Mouse (Mus musculus): Measurements from ENCODE around the gene Rras2. TPM values are rescaled to one million over a fixed set of nuclear protein-coding genes. Genes with fewer than 3 reads are reported as not detected.

Rras2 gene
- not detected in 2 replicates for polyA plus RNA-seq (2012)

DNA sequence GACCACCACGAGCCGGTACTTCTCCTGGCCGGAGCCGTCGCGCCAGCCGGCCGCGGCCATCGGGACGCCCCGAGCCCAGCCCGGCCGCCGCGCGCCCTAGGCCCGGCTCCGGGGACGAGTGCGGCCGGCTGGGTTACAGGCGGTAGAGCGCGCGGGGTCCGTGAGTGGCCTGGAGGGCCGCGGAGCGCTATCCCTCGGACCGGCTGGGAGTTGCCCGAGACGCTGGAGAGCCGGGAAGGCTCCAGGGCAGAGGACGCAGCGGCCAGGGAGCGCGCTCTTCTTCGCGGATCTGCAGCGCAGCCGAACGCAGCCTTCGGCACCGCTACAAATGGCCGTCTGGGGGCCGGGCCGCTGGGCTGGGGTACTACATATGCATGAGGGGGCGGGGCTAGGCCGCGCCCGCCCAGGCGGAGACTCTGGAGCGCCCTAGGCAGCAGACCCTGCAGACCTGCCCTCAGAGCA is at the start of gene Rras2:
Gene Rras2, minus strand, starts transcription at position 338 of the 462 bp plus-strand sequence.
- no peak for TF ChIP-seq GATA1 (IDR thresholded peaks at IDR 0.05; ENCODE audit: low read length)

DNA sequence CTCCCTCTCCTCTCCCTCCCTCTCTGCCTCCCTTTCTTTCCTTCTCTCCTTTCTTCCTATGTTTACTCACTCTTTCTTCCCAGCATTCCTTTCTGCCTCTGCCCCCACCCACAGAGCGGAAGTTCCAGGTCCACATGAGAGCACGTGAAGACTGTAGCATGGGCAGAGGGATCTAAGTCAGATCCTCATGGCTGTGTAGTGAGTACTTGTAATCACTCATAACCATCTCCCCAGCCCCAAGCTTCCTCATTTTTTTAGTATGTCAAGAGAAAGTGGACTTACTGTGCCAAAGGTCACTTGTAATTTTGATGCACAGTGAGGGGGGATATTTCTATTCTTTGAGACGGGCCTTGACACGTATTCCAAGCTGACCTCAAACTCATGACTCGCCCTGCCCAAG is 45.4 kb upstream of the Rras2 start:
- TF ChIP-seq GATA1 (IDR thresholded peaks at IDR 0.05; ENCODE audit: low read length) = no peak

DNA sequence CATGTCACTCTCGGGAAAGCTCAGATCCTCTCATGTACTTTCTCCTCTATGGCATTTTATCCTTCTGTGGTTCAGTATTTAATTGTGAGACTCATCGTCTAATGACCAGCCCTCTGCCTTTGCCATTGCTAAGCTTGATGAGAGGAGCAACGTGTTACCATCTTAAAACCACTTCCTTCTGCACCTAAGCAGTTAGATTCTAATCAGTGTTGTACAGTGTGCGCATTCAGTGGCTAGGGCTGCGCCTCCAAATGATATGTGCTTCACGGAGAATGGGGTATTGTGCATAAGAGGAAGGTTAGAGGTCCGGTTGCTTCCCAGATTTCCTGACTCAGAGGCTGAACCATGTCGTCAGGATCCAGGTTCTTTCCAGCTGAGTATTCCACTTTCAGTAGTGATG is 43.5 kb upstream of the Rras2 start:
- no peak for TF ChIP-seq GATA1 (IDR thresholded peaks at IDR 0.05; ENCODE audit: low read length)

- TF ChIP-seq GATA1 (IDR thresholded peaks at IDR 0.05; ENCODE audit: low read length) = no peak
These were observed 40.2 kb upstream of the Rras2 start for GRCm38 (mm10) chr7:114157716-114158278.

DNA sequence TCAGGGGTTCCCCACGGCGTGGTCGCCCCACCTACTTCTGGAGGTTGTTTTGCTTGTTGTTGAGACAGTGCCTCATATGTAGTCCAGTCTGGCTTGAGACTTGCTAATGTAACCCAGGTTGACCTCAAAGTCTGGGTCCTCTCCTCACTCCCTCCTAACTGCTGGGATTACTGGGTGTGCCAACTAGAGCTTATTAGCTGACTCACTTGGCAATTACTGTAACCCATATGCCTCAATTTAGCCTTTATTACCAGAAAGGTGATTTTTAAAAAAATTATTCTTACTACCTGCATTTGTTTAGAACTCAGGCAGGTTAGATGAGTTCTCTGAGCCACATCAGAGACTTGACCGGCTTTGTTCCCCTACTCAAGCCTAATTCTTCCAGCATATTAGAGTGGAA is 38.8 kb upstream of the Rras2 start:
- no peak for TF ChIP-seq GATA1 (IDR thresholded peaks at IDR 0.05; ENCODE audit: low read length)

- TF ChIP-seq GATA1 (IDR thresholded peaks at IDR 0.05; ENCODE audit: low read length) = no peak
These were observed 37.7 kb upstream of the Rras2 start for GRCm38 (mm10) chr7:114155053-114155865.

DNA sequence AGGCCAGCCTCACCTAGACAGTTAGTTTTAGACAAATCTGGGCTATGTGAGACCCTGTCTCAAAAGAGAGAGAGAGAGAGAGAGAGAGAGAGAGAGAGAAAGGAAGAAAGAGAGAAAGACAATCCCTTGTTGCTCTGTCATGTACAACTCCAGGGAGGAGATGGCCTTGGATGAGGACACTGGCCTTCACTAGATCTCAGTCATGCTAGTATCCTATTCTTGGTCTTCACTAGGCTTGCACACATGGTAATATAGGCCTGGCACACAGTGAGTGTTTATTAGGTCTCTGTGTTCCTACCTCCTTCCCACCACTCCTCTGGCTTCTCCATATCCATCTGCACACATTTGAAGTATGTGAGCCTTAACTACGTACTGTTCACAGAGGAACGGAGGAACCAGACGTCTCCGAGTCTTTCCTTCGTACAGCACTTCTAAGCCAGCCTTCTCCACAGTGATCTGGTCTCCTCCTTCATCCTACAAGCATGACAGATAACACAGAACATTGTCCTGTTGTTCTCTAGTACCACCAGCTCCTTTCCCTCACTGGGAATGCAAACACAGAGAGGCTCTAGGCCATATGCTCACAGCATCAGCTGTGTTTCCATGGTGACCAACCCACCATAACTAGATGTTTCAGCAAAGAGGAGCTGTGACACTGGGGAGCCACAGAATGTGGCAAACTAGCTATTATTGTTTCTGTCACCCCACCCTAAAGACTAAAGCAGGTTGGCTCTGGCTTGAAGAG is 33.6 kb upstream of the Rras2 start:
- no peak for TF ChIP-seq GATA1 (IDR thresholded peaks at IDR 0.05; ENCODE audit: low read length)

DNA sequence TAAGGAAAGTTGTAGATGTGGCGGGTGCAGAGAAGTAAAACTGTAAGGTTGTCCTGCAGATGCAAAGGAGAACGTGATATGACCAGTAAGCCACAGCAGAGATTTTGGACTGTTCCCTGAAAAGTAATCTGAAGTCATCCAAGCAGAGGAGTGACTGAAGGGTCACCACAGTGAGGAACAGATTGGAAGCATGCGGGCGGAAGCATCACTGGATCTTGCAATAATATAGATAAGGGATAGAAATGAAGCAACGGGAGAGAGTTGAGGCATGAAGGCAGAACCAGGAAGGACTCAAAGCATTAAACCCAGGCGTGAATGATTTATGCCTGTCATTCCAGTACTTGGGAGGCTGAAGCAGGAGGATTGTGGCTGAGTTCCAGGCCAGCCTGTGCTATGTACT is 32.0 kb upstream of the Rras2 start:
- TF ChIP-seq GATA1 (IDR thresholded peaks at IDR 0.05; ENCODE audit: low read length) = no peak

GRCm38 (mm10) chr7:114149135-114149534 is 31.6 kb upstream of the Rras2 start:
- TF ChIP-seq GATA1 (IDR thresholded peaks at IDR 0.05; ENCODE audit: low read length) = no peak

DNA sequence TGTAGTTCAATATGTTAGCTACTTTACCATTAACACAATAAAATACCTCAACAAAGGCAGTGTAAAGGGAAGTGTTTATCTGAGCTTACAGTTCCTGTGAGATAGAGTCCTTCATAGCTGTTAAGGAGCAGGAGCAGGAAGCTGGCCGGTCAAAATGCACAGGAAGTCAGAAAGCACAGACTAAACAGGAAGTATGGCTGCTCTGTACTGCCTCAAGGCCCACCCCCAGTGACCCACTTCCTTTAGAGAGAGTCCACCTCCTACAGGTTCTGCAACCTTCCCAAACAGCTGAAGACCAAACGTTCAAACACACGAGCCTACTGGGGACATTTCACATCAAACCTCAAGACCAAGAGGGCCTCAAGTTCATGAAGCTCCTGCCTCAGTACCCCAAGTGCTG is 28.3 kb upstream of the Rras2 start:
- no peak for TF ChIP-seq GATA1 (IDR thresholded peaks at IDR 0.05; ENCODE audit: low read length)

DNA sequence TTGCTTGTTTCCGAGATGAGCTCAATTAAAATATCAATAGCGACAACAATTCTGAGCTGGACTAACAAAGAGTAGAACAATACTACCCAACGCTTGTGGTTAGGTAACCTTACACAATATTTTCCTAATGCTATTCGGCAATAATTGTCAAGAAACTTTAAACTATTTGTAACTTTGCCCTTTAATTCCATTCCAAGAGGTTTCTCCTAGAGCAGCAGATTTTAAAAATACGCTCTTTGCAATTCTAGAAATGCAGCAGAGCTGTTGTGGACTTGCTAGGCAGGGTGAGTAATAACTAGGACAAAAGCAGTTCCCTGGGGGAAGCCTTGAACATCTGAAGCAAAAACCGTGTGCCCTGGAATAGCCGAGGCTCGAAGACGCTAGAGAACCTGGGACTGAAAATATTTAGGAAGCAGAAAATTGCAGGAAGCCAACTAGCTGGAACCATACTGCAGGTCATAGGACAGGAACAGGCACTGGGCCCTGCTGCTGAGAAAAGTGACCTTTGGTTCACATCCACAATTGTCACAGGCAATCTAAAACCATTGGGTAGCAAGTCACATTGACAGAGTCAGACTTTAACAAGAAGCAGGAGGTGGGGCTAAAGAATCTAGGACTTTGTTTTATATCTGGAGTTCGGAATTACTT is 24.7 kb upstream of the Rras2 start:
- no peak for TF ChIP-seq GATA1 (IDR thresholded peaks at IDR 0.05; ENCODE audit: low read length)

DNA sequence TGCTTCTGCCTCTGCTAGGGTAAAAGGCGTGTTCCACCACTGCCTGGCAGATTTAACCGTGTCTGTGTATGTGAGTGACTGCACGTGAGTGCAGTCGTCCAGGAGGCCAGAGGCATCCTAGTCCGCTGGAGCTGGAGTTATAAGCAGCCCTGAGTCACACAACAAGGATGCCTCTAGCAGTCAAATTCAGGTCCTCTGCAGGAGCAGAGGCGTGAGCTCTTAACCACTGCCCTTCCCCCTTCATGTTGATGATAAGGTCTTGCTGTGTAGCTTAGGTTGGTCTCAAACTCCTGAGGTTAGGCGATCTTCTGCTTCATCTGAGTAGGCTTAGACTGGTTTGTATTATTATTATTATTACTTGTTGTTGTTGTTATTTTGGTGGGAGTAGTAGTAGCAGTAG is 22.4 kb upstream of the Rras2 start:
- no peak for TF ChIP-seq GATA1 (IDR thresholded peaks at IDR 0.05; ENCODE audit: low read length)

- TF ChIP-seq GATA1 (IDR thresholded peaks at IDR 0.05; ENCODE audit: low read length) = no peak
These were observed 21.8 kb upstream of the Rras2 start for GRCm38 (mm10) chr7:114139400-114139799.

GRCm38 (mm10) chr7:114138261-114138660 is 20.7 kb upstream of the Rras2 start:
- TF ChIP-seq GATA1 (IDR thresholded peaks at IDR 0.05; ENCODE audit: low read length) = no peak

DNA sequence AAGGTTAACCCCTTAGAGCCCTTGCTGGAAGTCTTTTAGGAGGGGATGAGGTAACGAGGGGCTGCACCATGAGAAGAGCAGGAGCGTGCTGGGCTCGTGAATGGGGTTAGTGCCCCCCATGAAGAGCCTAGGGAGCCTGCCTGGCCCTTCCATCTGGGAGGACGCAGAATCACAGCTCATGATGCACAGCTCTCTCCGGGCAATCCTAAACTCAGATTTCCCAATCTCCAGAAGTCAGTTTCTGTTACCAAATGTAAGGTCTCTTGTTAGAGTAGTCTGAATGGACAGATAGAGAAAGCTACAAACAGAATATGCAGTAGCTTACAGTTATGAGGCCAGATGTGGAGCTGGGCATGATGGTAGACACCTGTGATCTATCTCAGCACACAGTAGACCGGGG is 17.6 kb upstream of the Rras2 start:
- TF ChIP-seq GATA1 (IDR thresholded peaks at IDR 0.05; ENCODE audit: low read length) = no peak

DNA sequence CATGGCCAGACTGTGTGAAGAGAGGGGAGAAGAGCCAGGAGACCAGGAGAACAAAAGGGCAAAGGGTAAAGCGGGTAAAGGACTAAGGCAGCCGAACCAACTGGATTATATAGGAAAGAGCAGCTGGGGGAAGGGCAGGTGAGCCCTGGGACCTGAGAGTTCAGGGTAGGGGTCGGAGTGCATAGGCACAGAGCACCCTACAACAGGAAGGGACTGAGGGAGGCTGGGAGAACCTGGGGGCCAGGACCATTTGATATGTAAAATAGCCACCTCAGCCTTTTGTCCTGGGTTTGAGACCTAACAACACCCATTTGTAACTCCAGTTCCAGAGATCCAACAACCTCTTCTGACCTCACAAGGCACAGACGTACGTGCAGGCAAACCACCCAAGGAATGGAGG is 16.4 kb upstream of the Rras2 start:
- no peak for TF ChIP-seq GATA1 (IDR thresholded peaks at IDR 0.05; ENCODE audit: low read length)

All from G1E-ER4 (cell line).